Mouse (Mus musculus) B cell, adult 2 months (primary cell): Measurements from ENCODE around the gene Atp5g1.
A peak's percentile ranks its signal among the peaks of the same experiment; 100 is the strongest.

Experiments
- DNase-seq, 2 experiments: peaks; one replicate each; pipeline ENCODE4 v3.0.0; 2022

The Atp5g1 gene

DNA sequence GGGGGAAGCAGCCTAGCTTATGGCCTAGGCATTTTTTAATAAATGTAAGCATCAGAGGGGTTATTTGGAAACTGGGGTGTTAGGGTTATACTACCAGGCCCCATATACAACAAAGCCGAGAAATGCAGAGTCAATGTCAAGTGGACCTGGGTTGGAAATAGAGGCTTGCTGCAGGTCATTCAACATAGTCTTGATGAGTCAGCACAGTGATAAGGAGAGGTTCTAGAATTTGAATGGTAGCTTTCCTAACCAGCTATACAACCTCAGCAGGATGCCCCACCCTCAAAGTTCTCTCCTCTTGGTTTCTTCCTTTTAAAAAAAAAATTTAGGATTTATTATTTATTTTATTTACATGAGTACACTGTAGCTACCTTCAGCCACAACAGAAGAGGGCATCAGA lies 4.5 kb downstream of the Atp5g1 start:
- DNase-seq = no peak

DNA sequence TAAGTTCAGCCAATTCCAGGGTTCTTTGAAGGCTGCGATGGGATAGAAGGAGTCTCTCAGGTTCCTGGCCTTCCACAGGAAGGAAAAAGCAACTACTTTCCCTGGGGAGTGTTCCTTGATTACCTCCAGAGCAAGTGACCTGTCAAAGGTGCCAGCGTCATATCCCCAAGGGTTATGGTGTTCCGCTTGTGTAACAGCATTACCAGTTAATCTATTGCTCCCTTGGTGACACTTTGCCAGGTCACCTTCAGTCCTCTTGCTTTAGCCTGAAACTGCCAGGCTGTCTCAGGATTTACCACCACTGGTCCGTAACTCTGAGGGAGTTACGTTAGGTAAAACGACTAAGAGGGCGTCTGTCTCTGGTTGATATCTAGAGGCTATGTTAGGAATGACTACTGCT lies 5.1 kb downstream of the Atp5g1 start:
- DNase-seq = no peak

DNA sequence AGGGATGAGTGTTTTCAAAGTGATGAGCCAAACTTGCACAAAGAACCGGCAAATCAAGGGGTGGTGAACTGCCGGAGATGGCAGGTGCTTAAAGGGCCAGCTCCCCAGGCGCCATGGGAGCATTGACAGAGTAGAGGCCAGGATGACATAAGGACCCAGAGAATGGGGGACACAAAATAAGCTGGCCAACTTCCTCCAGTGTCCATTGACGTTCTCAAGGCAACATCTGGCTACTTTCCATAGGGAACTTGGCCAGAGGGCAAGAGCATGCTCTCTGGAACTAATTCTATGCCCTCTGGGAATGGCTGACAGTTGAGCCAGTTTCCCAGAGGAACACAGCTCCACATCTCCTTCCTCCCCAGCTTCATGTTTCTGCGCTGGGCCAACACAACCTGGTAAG lies 7.2 kb downstream of the Atp5g1 start:
- DNase-seq = no peak

DNA sequence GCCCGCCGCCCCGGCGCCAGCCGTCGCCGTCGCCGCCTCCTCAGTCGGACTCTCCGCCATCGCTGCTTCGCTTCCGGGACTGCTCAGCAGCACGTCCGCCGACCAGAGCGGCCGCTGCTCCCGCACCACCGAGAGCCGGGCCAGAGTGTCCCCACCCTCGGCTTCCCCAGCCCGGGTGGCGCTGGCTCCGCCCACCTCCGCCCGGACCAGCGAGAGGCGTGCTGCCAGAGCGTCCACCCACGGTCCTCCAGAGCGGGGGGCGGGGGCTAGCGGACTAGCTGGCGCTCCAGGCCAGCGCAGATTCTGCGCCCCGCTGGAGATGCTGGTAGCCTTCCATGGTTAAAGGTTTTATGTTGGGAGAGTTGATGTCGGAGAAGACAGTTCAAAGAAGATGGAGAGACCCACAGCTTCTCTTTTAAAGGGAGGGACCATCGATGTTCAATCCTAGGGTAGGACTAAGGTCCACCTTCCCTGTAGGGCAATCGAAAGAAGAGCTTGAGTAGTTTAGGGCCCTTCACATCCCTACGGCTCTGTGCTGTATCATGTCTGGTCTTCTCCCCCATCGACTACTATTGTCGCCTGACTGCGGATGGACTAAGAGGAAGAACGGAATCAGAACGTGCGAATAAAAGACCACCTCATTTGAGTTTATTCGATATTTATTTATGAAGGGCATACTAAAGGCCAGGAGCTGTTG lies 10.1 kb downstream of the Atp5g1 start, which contains the start of gene Ube2z:
Gene Ube2z, minus strand, starts transcription at position 174 of the 697 bp plus-strand sequence.
- peak; percentile 98 for DNase-seq

DNA sequence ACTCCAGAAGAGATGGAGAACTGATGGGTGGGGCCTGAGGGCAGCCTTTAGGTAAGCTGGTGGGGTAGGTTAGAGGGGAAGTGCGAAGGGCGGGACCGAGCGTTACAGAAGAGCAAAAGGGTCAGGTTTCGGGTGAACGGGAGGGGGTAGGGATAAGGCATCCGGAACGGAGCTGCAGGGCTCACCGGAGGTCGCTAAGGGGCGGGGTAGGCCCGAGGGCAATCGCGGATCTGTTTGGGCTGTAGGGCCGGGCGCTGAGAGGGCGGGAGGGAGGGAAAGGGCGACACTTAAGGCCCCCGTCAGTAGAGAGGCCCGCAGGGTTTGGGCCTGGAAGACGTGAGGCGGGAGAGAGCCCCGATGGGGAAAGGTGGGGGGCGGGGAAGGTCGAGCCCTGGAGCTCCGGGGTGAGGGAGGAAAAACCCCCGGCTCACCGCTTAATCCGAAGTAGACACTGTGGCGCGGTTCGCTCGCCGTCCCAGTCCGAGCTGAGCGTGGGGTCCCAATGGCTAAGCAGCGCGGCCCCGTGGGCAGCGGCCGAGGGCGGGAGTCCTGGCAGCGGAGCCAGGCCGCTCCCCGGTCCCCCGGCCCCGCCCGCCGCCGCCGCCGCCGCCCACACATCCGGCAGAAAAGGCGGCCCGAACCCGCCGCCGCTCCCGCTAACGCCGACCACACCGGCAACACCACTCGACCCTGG lies 10.8 kb downstream of the Atp5g1 start:
- DNase-seq = peak; percentile 53 to 55

DNA sequence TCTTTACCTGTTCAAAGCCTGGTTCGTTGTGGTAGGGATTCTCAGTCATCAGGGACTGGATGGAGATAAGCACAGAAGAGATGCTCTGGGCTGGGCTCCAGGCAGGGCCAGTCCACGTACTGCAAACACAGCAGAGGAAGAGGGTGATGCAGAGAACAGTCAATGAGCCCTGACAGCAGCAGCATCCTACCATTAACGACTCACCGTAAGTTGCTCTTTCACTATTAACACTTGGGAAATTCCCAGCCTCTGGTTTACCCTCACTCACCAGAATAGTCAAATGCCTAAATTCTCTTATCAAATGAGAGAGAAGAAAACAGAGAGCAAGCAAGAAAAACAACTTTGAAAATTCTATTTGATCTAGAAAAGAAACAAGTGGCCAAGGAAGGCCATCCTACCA lies 17.2 kb downstream of the Atp5g1 start:
- no peak for DNase-seq

DNA sequence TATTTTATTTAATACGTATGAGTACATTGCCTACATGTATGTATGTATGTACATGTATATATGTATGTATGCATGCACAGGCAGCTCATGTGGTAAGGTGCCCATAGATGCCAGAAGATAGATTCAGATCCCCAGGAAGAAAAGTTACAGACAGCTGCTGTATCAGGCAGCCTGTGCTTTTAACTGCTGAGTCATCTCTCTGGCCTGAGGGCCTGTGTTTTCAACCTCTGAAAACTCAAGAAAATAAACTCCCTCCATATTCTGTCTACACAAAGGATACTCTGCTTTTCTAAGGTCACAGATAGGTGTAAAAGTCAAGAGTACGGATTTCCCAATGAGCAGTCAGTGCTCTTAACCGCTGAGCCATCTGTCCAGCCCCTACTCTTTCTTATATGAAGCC lies 24.6 kb downstream of the Atp5g1 start:
- no peak for DNase-seq

DNA sequence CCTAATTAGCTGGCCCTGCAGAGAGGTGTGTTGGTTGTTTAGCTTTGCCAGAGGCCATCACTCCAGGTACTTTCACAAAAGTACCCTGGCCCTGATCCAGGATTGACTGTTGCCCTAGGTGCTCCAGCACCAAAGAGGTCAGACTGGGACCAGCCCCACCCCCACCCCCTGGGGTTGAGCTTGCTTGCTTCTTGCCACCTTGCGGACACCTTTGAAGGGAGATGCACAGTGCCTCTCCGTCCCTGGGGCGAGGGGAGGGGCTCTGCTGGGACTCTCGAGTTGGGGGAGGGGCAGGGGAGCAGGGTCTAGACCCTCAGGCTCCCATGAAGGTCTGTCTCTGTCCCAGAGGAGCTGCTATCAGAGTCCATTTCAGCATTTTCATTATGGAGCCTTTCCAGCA lies 25.5 kb downstream of the Atp5g1 start:
- DNase-seq = no peak

DNA sequence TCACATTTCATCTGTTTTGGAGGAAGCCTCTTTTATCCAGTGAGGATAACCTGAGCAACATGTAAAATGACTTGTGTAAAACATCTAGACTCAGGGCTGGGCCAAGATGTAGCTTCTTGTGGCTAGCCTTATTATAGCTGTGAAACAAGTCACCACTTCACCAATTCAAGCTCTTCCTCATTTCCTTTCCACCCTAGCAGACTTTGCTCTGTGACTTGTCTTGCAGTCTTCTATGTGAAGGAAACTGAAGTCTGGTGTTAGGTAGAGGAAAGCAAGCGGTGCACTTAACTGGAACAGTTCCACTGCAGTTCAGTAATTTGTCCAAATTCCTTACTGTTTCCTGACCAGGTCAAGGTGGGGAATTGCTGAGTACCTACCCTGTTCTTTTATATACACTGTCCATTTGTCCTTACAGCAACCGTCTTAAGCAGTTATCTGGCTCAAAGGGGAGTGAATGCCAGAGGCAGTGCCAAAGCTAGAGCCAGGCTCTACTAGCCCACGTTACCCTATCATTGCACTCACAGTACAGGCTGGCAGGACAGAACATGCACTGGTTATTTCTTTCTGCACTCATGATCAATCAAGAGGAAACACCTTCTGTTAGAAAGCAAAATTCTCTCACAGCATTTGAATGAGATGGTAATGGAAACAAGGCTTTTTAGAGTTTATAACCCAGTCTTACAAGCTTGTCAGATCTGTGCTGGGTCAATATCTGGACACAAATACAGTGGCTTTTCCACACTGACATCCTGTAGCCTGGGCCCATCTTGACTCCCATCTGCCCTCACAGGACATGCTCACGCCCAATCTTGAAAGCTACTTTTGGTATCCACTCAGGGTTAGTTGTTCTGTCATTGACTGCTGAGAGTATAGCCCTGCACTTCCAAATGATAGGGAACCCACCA lies 27.7 kb downstream of the Atp5g1 start:
- DNase-seq = no peak

DNA sequence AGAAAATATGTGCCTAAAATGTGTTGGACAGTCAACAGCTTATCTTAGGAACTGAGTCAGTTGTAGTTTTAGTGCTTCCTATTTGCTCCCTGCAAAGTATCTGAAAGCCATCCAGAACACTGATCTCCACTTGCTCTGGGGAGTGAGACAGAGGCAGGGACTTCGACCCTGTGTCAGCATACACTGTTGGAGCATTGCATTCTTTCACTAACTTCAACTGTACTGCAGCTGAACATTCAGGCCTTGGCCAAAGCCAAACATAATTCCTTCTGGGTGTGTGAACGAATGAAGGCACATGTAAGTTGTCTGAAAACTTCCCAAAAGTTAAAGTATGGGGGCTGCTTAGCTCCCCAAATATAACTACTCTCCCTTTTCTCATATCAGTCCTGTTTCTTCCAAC lies 28.7 kb downstream of the Atp5g1 start:
- DNase-seq = no peak

DNA sequence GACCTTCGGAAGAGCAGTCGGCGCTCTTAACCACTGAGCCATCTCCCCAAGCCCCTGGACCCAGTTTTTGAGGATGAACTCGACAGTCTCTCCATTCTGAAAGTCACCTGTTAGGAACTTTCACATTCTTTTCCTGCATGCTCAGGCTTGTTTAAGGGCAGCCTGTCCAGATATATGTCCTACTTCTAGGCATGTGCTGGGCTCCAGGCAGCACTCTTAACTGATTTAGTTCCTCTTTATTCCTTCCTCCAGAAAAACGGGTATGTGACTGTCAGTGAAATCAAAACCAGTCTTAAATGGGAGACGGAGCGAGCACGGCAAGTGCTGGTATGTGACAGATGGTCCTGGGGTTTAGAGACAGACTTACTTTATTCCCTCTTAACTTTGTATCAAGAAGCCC lies 29.4 kb downstream of the Atp5g1 start:
- DNase-seq = no peak

DNA sequence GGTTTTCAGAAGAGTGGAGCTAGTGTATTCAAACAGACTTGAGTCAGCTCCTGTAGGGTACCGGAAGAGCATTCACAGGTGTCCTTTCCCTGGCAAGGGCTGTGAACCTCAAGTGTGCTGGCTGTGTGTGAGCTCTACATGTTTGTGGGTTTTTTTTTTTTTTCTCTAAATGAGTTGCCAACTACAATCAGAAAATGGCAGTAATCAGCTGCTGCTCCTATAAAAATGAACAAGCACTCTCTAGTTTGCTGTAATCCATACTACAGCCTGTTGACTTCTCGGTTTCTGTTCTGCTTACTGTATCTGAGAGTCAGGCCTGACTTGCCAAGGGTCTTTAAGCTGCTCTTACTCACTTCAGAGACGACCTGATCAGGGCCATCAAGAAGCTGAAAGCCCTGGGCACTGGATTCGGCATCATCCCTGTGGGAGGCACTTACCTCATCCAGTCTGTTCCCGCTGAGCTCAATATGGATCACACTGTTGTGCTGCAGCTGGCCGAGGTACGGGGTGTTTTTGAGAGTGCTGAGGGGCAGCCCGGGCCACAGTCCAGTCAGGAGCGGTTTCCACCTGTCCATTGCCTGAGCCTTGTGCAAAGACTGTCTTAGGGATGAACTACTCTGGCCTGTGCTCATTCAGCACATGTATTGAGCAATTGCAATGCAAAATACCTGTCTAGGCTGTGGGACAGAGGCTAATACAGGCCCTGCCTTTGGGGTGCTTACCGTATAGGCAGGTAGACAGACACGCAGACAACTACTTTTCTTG lies 30.5 kb downstream of the Atp5g1 start:
- no peak for DNase-seq

DNA sequence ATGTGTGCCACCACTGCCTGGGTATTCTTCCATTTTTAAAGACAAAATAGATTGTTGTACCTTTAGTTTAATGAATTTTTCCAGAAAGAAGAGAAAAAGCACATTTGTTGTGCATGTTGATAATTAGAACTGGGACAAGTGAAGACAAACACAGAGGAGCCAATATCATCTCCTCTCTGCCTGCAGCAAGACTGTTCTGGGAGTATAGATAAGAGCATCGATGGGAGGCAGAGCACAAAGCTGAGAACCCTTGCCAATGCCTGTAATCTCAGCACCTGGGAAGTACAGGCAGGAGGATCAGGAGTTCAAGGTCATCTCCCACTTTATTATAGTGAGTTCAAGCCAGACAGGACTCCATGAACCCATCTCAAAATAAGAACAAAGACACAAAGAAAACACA lies 36.9 kb downstream of the Atp5g1 start:
- DNase-seq = no peak

DNA sequence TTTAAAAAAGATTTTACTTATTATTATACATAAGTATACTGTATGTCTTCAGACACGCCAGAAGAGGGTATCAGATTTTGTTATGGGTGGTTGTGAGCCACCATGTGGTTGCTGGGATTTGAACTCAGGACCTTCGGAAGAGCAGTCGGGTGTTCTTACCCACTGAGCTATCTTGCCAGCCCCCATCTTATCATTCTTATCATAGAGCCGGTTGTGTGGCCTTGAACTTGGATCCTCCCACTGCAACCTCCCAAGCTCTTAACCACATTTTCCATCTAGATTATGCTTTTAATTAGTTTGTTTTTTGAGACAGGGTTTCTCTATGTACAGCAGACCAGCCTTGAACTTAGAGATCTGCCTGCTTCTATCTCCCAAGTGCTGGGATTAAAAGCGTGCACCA lies 38.0 kb downstream of the Atp5g1 start:
- DNase-seq = no peak

DNA sequence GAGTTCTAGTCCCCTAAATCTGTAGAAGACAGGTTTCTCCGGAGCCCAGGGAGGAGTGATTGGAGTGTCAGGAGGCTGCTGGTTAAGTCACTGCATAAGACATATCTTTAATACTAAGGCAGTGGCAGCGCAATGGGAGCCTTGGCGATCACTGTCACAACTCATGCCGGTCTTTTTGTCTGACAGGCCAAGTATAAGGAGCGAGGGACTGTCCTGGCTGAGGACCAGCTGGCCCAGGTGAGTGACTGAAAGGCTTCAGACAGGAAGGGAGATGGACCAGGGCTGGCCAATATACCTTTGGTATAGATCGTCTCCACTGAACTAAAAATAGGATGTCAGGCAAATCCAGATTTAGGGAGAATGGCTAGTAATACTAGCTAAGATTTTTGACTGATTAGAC lies 40.3 kb downstream of the Atp5g1 start:
- no peak for DNase-seq

DNA sequence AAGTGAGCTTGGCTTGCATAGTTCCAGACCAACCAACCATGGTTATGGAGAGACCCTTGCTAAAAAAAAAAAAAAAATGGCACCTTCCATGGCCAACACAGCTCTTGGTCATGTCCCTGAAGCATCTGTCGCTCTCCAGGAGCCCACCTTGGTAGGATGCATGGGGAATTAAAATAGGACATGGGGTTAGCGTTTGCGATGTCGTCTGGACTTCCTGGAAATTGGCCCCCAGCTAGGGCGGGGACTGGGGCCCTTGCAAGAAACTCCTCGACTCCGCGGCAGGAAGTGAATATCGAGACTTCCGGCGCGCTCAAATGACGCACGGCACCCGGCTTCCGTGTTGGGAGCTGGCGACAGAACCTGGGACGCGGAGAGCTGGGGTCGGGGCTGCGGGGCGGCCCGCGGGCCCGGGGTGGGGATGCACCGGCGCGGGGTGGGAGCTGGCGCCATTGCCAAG lies 40.8 kb downstream of the Atp5g1 start, which contains the start of gene Snf8:
Gene Snf8, plus strand, starts transcription at position 290 of the 457 bp plus-strand sequence.
- DNase-seq = peak; percentile 97

DNA sequence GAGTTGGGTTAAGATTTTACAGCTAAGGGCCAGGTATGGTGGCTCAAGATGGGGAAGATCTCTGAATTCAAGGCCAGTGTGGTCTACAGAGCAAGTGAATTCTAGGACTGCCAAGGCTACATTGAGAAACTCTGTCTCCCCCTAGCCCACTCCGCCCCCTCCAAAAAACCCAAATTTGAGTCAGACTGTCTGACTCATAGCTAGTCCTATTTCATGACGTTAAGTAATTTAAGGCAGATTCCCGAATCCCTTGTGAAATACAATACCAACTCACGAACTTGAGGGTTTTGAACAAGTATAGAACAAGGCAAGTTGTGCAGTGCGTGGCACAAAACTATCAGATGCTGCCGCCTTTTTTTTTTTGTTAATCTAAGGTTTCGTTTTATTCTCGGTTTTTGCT lies 41.4 kb downstream of the Atp5g1 start:
- no peak for DNase-seq

DNA sequence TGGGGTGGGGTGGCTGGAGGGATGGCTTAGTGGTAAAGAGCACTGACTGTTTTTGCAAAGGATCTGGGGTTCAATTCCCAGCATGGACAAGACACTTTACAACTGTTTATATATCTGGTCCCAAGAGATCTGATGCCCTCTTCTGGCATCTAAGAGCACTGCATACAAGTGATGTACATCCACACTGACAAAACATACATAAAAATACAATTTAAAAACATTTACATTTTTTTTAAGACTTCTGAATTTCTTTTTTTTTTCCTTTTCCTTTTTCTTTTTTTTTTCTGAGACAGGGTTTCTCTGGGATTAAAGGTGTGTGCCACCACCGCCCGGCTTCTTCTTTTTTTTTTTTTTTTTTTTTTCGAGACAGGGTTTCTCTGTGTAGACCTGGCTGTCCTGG lies 42.2 kb downstream of the Atp5g1 start:
- peak in 1 of 2 experiments; percentile 37 for DNase-seq

DNA sequence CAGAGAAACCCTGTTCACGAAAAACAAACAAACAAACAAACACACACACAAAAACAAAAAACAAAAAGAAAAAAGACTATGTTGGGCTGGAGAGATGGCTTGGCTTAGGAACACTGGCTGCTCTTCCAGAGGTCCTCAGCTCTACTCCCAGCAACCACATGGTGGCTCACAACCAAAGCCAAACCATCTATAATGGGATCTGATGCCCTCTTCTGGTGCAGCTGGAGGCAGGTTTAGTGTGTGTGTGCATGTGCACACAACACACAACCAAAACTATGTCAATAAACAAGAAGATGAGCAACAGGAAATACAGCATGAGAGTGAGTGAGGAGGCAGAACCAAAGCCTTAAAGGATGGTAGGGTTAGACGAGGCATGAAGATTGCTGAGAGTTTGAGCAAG lies 43.8 kb downstream of the Atp5g1 start:
- no peak for DNase-seq

DNA sequence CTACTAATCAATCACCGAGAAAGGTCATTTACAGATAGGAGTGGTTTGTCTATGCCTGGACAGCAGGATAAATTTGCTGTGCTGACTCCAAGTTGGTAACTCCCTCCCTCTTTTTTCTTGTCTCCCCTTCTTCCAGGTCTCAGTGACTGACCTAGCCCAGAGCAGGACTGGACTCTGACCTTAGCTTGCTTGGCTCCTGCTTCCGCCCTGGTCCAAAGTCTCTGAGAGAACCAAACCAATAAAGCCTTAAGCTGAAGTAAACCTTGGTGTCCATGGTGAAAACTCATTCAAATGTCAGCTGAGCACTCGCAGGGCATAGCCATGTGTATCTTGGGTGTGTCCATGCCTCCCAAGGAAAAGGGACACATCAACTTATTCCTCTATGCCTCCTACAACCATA lies 44.9 kb downstream of the Atp5g1 start:
- DNase-seq = no peak

DNA sequence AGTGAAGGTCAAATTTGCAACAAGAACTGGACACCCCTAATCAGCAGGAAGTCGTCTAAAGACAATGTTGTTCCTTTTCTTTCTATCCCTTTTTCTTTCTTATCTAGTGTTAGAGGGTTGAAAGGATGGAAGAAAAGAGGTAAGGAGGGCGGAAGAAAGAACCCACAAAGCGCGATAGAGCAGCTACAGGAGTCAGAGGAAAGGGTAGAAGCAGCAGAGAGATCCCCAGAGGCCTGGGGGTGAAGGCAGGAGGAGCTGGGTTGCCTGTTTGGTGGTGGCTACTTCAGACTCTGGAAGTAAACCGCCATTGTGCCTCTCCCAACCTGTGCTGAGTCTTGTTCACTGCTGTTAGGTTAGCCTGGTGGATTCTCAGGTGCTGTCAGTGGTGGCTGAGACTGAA lies 47.3 kb downstream of the Atp5g1 start:
- no peak for DNase-seq

DNA sequence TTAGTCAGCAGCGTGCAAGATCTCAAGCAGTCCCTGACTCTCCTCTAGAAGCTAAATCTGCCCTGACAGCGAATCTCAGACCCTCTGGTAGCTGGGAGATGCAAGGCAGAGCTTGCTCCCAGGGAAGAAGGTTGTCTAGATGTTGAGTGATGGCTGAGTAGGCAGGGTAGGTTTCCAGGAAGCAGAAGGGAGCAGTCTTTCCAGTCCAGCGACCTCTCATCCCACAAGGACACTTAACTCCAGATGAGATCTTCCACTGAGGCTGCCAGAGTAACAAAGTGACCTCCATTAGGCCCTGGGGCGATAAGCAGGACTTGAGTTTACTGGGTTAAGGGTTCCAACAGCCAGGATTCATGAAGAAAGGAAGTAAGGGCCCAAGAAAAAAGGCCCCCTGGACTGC lies 54.8 kb downstream of the Atp5g1 start:
- no peak for DNase-seq
